Mouse (Mus musculus): ENCODE results near the gene Fut2. TPM values are rescaled to one million over a fixed set of nuclear protein-coding genes. Genes with fewer than 3 reads are reported as not detected.

The Fut2 gene
- not detected in 2 replicates for polyA plus RNA-seq (2012; ENCODE audit: low replicate concordance)

GRCm38 (mm10) chr7:45666161-45666560 lies at the start of gene Fut2:
Gene Fut2 (minus strand): TSS chr7:45666394.

DNA sequence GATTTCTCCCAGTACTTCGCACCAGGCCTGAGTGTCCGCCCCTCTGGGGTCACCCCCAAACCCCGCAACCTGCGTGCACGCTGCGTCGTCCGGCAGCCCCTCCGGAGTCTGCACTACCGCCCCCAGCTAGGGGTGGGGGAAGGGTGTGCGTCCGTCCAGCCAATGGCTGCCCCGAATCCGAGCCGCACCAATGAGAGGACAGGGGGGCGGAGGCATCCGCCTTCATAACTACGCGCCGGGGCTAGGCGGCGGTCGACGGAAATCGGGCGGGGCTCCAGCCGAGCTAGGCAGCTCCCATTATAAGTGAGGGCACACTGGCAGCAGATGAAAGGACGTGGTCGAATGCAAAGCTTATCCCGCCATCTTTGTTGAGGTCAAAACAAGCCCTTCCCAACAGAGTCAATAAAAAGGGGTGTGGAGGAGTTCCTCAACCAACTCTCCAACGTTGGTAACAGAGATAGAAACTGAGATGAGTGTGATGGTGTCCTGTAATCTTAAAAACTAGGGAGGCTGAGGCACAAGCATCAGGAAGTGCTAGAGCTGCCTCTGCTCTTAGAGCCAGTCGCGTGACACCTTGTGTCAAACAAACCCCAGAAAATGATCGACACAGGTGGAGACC lies 49.0 kb upstream of the Fut2 start, which contains the start of gene Rpl18:
Gene Rpl18 (plus strand): TSS at position 368 of the 619 bp plus-strand sequence.

DNA sequence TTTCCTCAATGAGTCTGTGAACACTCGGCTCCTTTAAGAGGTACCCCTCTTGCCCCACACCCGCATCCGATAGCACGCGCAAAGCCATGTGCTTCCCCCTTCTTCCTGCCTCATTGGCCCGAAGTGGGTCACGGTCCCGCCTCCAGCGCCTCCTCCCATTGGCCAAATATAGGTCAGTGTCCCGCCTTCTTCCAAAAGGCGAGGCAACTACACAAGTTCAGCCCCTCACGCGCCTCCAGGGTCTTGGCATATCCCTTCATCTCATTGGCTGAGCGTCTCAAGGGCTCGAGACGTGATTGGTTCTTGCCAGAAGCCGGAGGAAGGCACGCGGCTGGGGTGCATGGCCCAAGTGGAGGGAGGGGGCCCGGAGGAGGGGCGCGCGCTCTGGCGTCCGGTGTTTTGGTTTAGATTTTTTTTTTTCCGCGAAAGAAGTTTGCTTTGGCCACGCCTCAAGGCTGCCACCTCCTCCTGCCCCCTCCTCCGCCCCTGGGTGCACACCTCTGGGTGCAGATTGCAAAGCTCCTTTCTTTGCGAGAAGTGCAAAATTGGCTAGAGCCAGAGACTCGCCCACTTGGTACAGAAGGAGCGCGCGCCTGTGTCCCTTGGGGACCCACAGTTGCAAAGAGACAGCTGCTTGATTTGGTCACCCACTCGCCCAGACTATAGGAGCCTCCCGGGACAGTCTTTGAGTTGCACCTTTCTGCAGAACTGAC lies 38.7 kb upstream of the Fut2 start, which contains the start of gene Dbp:
Gene Dbp (plus strand): TSS at position 359 of the 713 bp plus-strand sequence.

DNA sequence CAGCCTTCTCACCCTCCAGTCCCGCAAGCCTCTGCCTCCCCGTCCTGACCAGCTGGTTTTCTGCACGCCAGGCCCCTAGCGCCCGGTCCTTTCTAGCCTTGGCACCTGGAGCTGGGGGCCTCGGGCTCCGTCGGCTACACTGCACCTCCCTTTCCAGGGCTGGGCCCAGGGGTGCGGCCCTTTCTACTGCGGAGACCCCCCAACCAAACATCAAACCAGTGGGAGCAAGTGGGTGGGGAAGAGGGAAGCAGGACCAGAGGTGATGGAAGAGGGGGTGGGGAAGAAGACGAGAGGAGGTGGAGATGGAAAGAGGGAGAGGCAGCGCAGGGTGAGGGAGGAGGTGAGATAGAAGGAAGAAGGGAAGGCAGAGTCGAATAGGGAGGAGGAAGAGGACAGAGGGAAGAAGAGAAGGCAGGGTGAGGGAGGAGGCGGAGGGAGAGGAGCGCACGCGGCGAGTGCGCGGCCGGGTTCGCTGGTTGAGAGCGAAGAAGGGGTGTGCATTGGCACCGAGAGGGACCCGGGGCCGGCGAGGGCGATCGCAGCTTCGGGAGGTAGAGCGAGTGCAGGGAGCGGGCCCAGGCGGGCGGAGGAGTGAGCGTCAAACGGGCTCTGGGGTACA lies 33.4 kb upstream of the Fut2 start, which contains the start of gene Car11:
Gene Car11 (plus strand): TSS at position 321 of the 619 bp plus-strand sequence.

GRCm38 (mm10) chr7:45693921-45694591 lies 27.9 kb upstream of the Fut2 start, which contains the start of gene Sec1:
Gene Sec1 (minus strand): TSS chr7:45694402.

GRCm38 (mm10) chr7:45683396-45684050 lies 17.3 kb upstream of the Fut2 start, which contains the start of gene Ntn5:
Gene Ntn5 (plus strand): TSS chr7:45684022.

DNA sequence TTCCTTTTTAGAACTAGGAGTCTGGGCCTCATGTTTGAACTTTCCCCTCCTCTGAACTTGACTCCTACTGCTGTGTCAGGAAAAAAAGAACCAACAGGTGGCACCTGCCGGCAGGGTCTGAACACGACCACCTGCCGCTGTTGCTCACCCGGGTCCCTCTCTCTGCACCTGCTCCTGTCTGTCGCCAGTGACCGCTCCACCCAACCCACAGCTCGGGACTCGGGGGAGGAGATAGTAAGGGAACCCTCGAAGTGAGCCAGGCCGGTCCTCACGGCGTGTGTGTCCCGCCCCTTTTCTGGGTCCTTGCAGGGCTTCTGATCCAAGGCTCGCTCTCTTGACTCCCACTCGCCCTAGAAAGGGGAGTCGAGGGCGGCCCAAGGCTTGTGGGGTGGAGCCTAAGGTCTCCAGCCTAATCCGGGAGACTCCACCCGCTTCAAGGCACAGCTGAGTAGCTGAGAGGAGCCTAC lies 26.6 kb downstream of the Fut2 start, which contains the start of gene Mamstr:
Gene Mamstr (plus strand): TSS at position 417 of the 467 bp plus-strand sequence.

DNA sequence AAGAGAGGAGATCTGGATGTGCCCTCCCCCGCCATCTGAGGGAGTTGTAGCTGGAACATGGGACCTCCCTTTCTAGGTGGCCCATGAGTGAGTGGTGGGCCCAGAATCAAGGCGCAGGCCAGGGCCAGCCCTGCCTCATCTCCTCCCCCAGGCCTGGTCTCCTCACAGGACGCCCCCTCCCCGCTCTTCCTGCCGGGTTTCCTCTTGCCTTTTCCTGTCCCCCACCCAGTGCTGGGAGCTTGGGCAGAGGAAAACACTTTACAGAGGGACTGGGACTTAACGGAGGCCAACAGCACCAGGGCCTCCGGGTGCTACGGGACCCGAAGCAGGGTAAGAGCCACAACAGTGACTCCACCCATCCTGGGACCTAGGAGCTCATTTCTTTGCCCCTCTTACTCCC lies 38.9 kb downstream of the Fut2 start, which contains the start of gene Rasip1:
Gene Rasip1 (plus strand): TSS at position 228 of the 400 bp plus-strand sequence.

GRCm38 (mm10) chr7:45621443-45621842 lies 44.8 kb downstream of the Fut2 start, which contains the start of gene Izumo1:
Gene Izumo1 (plus strand): TSS chr7:45621811.

DNA sequence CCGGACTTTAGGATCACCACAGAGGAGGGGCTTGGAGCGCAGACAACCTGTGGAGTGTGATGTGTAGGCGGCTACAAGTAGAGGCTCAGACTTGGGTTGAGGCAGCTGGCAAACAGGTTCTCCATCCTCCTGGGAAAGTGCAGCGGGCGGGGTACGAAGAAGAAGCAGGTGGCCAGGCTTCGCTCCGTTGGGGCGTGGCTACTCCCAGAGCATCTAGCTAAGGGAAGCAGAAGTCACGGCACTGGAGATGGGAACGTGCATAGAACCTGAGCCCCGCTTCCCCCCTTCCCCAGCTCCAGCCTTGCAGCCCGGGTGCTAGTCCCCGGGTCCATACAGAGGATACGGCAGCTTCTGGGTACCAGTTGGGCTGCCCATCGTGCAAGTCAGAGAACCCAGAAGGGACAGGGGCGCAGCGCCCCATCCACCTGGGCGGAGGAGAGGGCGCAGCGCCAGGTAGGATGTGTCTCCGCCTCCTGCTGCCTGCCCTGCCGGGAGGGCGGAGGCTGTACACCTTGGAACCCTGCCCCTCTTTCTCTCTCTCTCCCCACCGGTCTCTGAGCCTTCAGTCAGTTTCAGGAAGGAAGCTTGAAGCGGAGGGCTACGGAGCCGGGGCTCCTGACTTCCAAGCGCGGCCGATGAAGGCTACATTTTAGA lies 49.0 kb downstream of the Fut2 start, which contains the start of gene Fut1:
Gene Fut1 (plus strand): TSS at position 248 of the 654 bp plus-strand sequence.

Other genes with a start within 250 kb of the Fut2 start
- gene Lhb, start 245.6 kb downstream of the Fut2 start, polyA plus RNA-seq (2012; ENCODE audit: low replicate concordance) = not detected in 2 replicates
- gene Gys1, start 231.6 kb downstream of the Fut2 start, polyA plus RNA-seq (2012; ENCODE audit: low replicate concordance) = 11.4 and 11.8 TPM in 2 replicates
- 293 and 559 TPM in 2 replicates for gene Ruvbl2, start 228.3 kb downstream of the Fut2 start, polyA plus RNA-seq (2012; ENCODE audit: low replicate concordance)
- 5,681 and 8,825 TPM in 2 replicates for gene Ftl1, start 206.5 kb downstream of the Fut2 start, polyA plus RNA-seq (2012; ENCODE audit: low replicate concordance)
- gene Bax, start 199.5 kb downstream of the Fut2 start, polyA plus RNA-seq (2012; ENCODE audit: low replicate concordance) = 180 and 264 TPM in 2 replicates
- 0.27 and 0.61 TPM in 2 replicates for gene Tulp2, start 184.5 kb downstream of the Fut2 start, polyA plus RNA-seq (2012; ENCODE audit: low replicate concordance)
- gene Gm45808, start 179.6 kb downstream of the Fut2 start, polyA plus RNA-seq (2012; ENCODE audit: low replicate concordance) = not detected in 2 replicates
- gene Dhdh, start 177.6 kb downstream of the Fut2 start, polyA plus RNA-seq (2012; ENCODE audit: low replicate concordance) = 0.83 and 1.7 TPM in 2 replicates
- 344 and 572 TPM in 2 replicates for gene Nucb1, start 156.0 kb downstream of the Fut2 start, polyA plus RNA-seq (2012; ENCODE audit: low replicate concordance)
- 200 and 371 TPM in 2 replicates for gene Ppp1r15a, start 140.1 kb downstream of the Fut2 start, polyA plus RNA-seq (2012; ENCODE audit: low replicate concordance)
- gene Plekha4, start 140.1 kb downstream of the Fut2 start, polyA plus RNA-seq (2012; ENCODE audit: low replicate concordance) = 2.0 and 2.8 TPM in 2 replicates
- 0.29 and 1.3 TPM in 2 replicates for gene Hsd17b14, start 111.5 kb downstream of the Fut2 start, polyA plus RNA-seq (2012; ENCODE audit: low replicate concordance)
- 17.8 and 57.8 TPM in 2 replicates for gene Bcat2, start 96.2 kb downstream of the Fut2 start, polyA plus RNA-seq (2012; ENCODE audit: low replicate concordance)
- gene Fgf21, start 50.9 kb downstream of the Fut2 start, polyA plus RNA-seq (2012; ENCODE audit: low replicate concordance) = 0.52 TPM in 1 of 2 replicates, not detected in the other
- not detected in 2 replicates for gene Fut1, start 49.1 kb downstream of the Fut2 start, polyA plus RNA-seq (2012; ENCODE audit: low replicate concordance)
- 0.42 and 0.64 TPM in 2 replicates for gene Izumo1, start 44.6 kb downstream of the Fut2 start, polyA plus RNA-seq (2012; ENCODE audit: low replicate concordance)
- gene Rasip1, start 38.9 kb downstream of the Fut2 start, polyA plus RNA-seq (2012; ENCODE audit: low replicate concordance) = 4.3 and 5.9 TPM in 2 replicates
- 0.10 and 0.50 TPM in 2 replicates for gene Mamstr, start 26.4 kb downstream of the Fut2 start, polyA plus RNA-seq (2012; ENCODE audit: low replicate concordance)
- 0.69 and 0.93 TPM in 2 replicates for gene Ntn5, start 17.6 kb upstream of the Fut2 start, polyA plus RNA-seq (2012; ENCODE audit: low replicate concordance)
- not detected in 2 replicates for gene Sec1, start 28.0 kb upstream of the Fut2 start, polyA plus RNA-seq (2012; ENCODE audit: low replicate concordance)
- gene Car11, start 33.4 kb upstream of the Fut2 start, polyA plus RNA-seq (2012; ENCODE audit: low replicate concordance) = 0.55 TPM in 1 of 2 replicates, not detected in the other
- gene Dbp, start 38.7 kb upstream of the Fut2 start, polyA plus RNA-seq (2012; ENCODE audit: low replicate concordance) = 7.1 and 10.3 TPM in 2 replicates
- 7,435 and 17,506 TPM in 2 replicates for gene Rpl18, start 49.1 kb upstream of the Fut2 start, polyA plus RNA-seq (2012; ENCODE audit: low replicate concordance)
- 120 and 196 TPM in 2 replicates for gene Sphk2, start 51.6 kb upstream of the Fut2 start, polyA plus RNA-seq (2012; ENCODE audit: low replicate concordance)
- gene Fam83e, start 54.8 kb upstream of the Fut2 start, polyA plus RNA-seq (2012; ENCODE audit: low replicate concordance) = 2.5 and 3.1 TPM in 2 replicates
- not detected in 2 replicates for gene Spaca4, start 59.4 kb upstream of the Fut2 start, polyA plus RNA-seq (2012; ENCODE audit: low replicate concordance)
- 0.23 and 0.87 TPM in 2 replicates for gene Lmtk3, start 117.3 kb upstream of the Fut2 start, polyA plus RNA-seq (2012; ENCODE audit: low replicate concordance)
- gene Sult2b1, start 118.3 kb upstream of the Fut2 start, polyA plus RNA-seq (2012; ENCODE audit: low replicate concordance) = not detected in 2 replicates
- gene Cyth2, start 148.2 kb upstream of the Fut2 start, polyA plus RNA-seq (2012; ENCODE audit: low replicate concordance) = 111 and 339 TPM in 2 replicates
- 0.52 and 0.74 TPM in 2 replicates for gene Kcnj14, start 158.4 kb upstream of the Fut2 start, polyA plus RNA-seq (2012; ENCODE audit: low replicate concordance)
- 35.1 and 38.4 TPM in 2 replicates for gene Grwd1, start 164.6 kb upstream of the Fut2 start, polyA plus RNA-seq (2012; ENCODE audit: low replicate concordance)
- gene Kdelr1, start 206.4 kb upstream of the Fut2 start, polyA plus RNA-seq (2012; ENCODE audit: low replicate concordance) = 924 and 1,158 TPM in 2 replicates
- gene Grin2d, start 212.0 kb upstream of the Fut2 start, polyA plus RNA-seq (2012; ENCODE audit: low replicate concordance) = 0.38 and 0.52 TPM in 2 replicates
- gene Syngr4, start 230.3 kb upstream of the Fut2 start, polyA plus RNA-seq (2012; ENCODE audit: low replicate concordance) = 1.0 and 3.0 TPM in 2 replicates
- 14.5 and 32.3 TPM in 2 replicates for gene Tmem143, start 230.5 kb upstream of the Fut2 start, polyA plus RNA-seq (2012; ENCODE audit: low replicate concordance)